Mouse (Mus musculus) C2C12 (cell line): Measurements from ENCODE around the gene Gm853.

Experiments
- CTCF ChIP-seq: IDR thresholded peaks from one replicate; pipeline ENCODE4 v1.5.1; 2011; ENCODE audit not compliant: control insufficient read depth, insufficient read depth, insufficient read length
- MYOD1 ChIP-seq: IDR thresholded peaks from one replicate; pipeline ENCODE4 v1.6.1; 2011; ENCODE audit warnings: low read depth; ENCODE audit not compliant: control insufficient read depth, insufficient read length
- USF1 ChIP-seq: IDR thresholded peaks from one replicate; pipeline ENCODE4 v1.6.1; 2011; ENCODE audit warnings: low read depth, mild to moderate bottlenecking, control low read depth, moderate library complexity

GRCm38 (mm10) chr4:130186450-130186849 lies 35.8 kb downstream of the Gm853 start:
- TF ChIP-seq CTCF (no peak), MYOD1 (no peak), USF1 (no peak)
